Mouse (Mus musculus) lung, adult 2 months (tissue): ENCODE data around the gene Sorcs3. TPM values are rescaled to one million over a fixed set of nuclear protein-coding genes. Genes with fewer than 3 reads are reported as not detected.

Source experiments
- DNase-seq: peaks from one replicate; pipeline ENCODE4 v3.0.0; 2022
- H3K4me1 ChIP-seq: fragments of 200-500 bp; 2 replicates; pipeline ENCODE4 v1.6.1; 2011; ENCODE audit warnings: low read length; ENCODE audit not compliant: control insufficient read depth, insufficient read depth
- H3K4me3 ChIP-seq: fragments of 200-500 bp; replicated peaks from 2 replicates; pipeline ENCODE3; 2011; ENCODE audit warnings: low read depth, mild to moderate bottlenecking, control low read depth, low read length; ENCODE audit errors: extremely low read depth
- CTCF ChIP-seq: fragments of 200-500 bp; IDR thresholded peaks from 2 replicates; pipeline ENCODE4 v1.5.1; 2011; ENCODE audit warnings: mild to moderate bottlenecking, low read length, control low read depth; ENCODE audit not compliant: insufficient read depth
- POLR2A ChIP-seq: fragments of 200-500 bp; IDR thresholded peaks from 2 replicates; pipeline ENCODE4 v1.6.1; 2011; ENCODE audit warnings: low read depth, mild to moderate bottlenecking, control low read depth, low read length, borderline replicate concordance; ENCODE audit errors: extremely low read depth
- WGBS: fragments of 180-500 bp; shearing (Covaris S2); methylation state at CpG from one replicate; pipeline ENCODE4 v1.1.7; 2018; 5-methylcytosine and 5-hydroxymethylcytosine counted together
- polyA plus RNA-seq: library from polyadenylated mRNA; depleted of rRNA; stranded (reverse); fragments of >200 nt; gene quantifications from 2 replicates; pipeline ENCODE4 v1.2.3, GENCODE M21; 2012

Sorcs3 gene
- polyA plus RNA-seq, 1 experiment, result 0.04 TPM

DNA sequence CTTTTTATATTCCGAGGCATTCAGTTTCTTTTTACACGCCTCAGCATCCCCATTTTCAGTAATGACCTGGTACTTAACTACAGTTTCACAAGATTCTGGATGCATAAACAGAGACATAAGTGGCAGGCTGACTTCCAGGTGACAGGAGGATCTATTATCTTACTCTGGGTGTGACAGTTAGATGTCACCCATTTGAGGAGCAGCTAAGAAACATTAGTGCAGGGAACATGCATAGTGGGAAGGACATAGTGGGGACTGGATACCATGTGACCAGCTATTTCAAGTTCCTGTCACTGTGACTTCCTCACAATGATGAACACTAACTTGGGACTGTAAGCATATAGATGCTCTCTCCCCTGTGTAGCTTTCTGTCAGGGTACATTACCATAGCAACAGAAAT lies 156.3 kb downstream of the Sorcs3 start:
- H3K4me1 ChIP-seq, result no peaks in the 10 kb centered on the region
- no peak overlapping the region for H3K4me3 ChIP-seq
- TF ChIP-seq POLR2A, result no peak
- TF ChIP-seq CTCF, result no peak
- no peak for DNase-seq
- 90% methylated on average over 2 of the region's 2 CpGs for WGBS

DNA sequence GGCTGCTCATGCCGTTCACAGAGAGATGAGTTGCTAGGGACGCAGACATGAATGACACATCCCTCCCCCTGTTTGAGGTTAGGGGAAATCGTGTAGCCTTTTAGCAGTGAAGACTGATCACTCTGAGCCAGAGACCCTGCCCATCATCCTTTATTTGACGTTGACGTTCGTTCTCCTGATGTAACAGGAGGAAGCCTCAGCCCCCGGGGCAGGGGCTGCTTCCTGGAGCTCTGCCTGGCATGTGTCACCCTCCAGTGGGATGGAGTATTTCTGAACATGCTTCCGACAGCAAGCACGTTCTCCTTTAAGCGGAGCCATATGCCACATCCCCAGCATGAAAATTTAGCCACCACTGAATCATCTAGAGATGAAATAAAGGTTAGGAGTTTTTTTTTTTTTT lies 162.2 kb downstream of the Sorcs3 start:
- H3K4me3 ChIP-seq, result no peak overlapping the region
- no peaks in the 10 kb centered on the region for H3K4me1 ChIP-seq
- 40% methylated on average over 10 of the region's 10 CpGs for WGBS
- TF ChIP-seq CTCF (no peak), POLR2A (no peak)
- DNase-seq, result no peak

DNA sequence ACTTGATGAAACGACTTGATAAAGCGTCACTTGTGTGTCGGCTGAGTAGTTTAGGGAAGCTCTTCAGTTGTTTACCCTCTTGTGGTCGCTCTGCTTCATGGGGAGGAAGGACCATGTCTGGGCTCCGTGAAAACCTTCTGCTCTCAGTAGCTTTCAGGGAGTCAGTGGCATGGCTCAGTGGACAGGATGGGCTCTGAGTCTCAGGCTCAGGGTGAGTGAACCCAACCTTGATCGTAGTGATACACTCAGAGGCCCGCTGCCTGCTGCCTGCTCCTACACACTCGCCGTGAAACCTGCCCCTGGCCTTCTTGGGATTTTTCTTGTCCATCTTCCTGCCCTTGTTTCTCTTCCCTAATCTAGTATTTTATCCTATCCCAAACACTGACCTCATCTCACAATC lies 166.0 kb downstream of the Sorcs3 start:
- WGBS, result 48% methylated on average over 9 of the region's 9 CpGs
- no peak for DNase-seq
- Histone ChIP-seq H3K4me3 (no peak overlapping the region), H3K4me1 (no peaks in the 10 kb centered on the region)
- no peak for TF ChIP-seq POLR2A
- TF ChIP-seq CTCF, result no peak

DNA sequence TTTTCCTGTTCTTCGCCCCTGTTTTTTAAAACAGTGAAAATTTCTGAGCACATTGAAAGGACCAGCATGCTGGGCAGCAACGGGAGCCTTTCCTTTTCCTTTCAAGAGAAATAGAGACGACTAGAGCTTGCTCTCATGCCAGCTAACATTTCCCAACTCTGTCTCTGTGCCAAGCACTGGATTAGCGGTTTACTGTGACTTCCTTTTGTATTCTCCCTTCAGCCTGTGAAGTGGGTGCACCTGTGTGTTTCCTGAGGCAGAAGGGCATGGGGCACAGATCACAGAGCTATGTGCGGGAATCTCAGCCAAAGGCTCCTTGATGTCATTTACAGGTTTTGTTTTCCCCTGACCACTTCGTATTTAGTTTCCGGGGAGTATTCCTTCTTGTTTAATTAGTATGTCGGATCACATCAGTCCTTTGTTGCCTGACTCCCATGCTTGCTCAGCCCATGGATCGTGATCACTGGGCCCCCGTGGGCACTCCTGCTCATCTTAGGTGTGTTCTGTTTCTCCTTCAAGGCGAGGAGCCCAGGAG lies 172.2 kb downstream of the Sorcs3 start:
- DNase-seq, result no peak
- WGBS, result 62% methylated on average over 11 of the region's 11 CpGs
- Histone ChIP-seq H3K4me1 (no peaks in the 10 kb centered on the region), H3K4me3 (no peak overlapping the region)
- no peak for TF ChIP-seq CTCF
- TF ChIP-seq POLR2A, result no peak

DNA sequence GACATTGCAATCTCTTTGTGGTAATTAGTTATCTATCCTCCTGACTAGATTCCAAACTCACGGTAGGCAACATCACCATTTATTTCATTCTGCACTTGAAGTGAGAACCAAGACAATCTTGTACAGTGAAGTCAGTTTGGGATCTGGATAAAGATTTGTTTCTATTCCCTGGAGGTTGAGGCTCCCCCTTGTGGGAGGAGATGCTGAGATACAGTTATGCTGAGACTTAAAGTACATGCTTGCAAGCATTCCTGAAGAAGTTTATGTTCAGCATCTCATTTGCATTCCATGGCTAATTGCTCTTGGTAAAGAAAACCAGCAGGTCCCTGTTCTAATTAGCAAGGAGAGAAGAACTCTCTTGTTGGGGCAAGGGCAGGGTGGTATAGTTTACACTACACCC lies 185.7 kb downstream of the Sorcs3 start:
- no peak for DNase-seq
- 44% methylated on average over 1 of the region's 1 CpGs for WGBS

DNA sequence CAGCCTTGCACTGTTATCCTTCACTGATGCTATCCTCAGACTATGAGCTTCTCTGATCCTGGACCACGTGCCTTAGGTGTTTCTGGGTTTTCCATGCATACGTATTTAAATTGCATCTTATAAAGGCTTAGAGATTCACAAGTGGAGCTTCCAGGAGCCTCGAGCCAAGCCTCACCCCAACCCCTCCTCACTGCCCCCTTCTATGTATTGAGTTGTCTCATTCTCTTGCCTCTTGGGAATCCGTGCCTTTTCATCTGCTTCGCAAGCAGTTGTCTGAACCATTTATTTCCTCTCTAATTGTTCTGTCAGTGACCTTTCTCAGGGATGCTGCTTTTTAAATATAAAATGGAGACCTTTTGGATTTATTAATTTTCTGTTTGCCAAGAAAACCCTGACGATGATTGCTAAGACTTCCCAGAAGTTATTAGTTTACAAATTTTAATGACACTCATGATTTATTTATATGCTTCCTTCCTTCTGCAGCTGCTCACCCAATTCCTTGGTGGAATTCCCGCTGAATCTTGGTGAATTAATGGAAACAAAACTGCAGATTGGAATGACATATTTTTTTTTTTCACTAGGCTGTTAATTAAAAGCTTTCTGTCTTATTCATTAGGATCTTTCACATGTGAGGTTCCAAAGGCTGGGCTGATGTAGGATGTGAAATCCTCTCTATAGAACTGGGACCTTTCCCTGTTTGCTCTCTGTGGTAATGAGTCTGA lies 199.1 kb downstream of the Sorcs3 start:
- WGBS, result 54% methylated on average over 7 of the region's 7 CpGs
- DNase-seq, result no peak
- TF ChIP-seq CTCF (no peak), POLR2A (no peak)
- H3K4me1 ChIP-seq, result no peaks in the 10 kb centered on the region
- no peak overlapping the region for H3K4me3 ChIP-seq

More for the DNA sequence above, 185.7 kb downstream of the Sorcs3 start:
- Histone ChIP-seq H3K4me1 (no peaks in the 10 kb centered on the region), H3K4me3 (no peak overlapping the region)
- TF ChIP-seq POLR2A (no peak), CTCF (no peak)

DNA sequence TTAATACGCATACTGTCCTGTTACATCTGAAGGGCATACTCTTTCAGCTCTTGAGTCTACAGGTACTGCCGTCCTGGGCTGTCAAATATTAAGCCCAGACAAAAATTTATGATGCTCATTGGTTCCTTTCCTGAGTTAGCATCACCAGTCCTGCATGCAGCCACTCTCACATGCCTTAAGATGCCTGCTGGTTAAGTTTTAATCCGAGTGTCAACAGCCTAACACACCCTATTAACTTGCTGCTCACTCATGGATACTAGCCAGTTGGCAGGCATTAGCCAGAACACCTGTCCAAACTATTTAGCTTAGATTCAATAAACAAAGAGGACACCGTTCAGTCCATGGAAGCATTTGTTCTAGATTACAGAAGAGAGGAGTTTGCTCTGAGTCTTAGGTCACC lies 202.4 kb downstream of the Sorcs3 start:
- no peak for DNase-seq
- WGBS, result 45% methylated on average over 4 of the region's 4 CpGs
- no peak for TF ChIP-seq CTCF
- TF ChIP-seq POLR2A, result no peak

DNA sequence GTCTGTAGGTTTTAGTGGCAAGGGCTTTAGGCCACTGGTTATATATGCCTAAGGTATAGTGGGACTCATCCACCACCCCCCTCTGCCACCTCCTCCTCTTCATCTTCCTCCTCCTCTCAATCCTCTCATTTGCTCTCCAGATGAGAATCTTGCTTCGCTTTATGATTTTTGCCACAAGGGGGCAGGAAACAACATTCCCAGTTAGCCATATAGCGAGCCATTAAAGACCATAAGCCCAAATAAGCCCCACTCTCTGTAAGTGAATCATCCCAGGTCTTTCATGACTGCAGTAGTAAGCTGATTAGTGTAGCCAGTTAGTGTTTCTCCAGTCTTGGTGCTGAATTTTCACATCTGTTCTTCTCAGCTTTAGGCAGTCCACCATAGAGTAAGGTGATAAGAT lies 205.5 kb downstream of the Sorcs3 start:
- TF ChIP-seq CTCF (no peak), POLR2A (no peak)
- DNase-seq, result no peak
- WGBS, result 46% methylated on average over 2 of the region's 2 CpGs
- H3K4me3 ChIP-seq, result no peak overlapping the region
- no peaks in the 10 kb centered on the region for H3K4me1 ChIP-seq

More for the DNA sequence above, 202.4 kb downstream of the Sorcs3 start:
- Histone ChIP-seq H3K4me3 (no peak overlapping the region), H3K4me1 (no peaks in the 10 kb centered on the region)

DNA sequence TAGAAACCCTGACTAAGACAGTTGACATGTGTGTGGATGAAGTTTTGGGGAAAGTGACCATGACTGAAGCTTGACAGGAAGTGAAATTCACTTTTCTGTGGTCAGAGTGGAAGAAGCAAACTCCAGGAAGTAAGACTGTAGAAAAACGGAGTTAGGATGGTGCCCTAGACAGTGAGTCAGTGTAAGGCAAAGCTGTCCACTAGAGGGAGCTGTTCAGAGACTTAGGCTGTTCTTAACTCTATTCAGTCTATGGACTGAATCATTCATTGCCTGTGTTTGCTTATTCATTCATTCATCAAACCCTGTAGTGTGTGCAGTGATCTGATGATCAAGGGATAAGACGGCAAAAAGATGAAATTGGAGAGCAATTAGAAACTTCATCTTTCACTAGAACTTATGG lies 208.0 kb downstream of the Sorcs3 start:
- no peak for DNase-seq
- TF ChIP-seq POLR2A, result no peak
- TF ChIP-seq CTCF, result peak; percentile 16; the same call in 1 of the 2 replicates
- Histone ChIP-seq H3K4me1 (no peaks in the 10 kb centered on the region), H3K4me3 (no peak overlapping the region)
- WGBS, result 50% methylated on average over 2 of the region's 2 CpGs

DNA sequence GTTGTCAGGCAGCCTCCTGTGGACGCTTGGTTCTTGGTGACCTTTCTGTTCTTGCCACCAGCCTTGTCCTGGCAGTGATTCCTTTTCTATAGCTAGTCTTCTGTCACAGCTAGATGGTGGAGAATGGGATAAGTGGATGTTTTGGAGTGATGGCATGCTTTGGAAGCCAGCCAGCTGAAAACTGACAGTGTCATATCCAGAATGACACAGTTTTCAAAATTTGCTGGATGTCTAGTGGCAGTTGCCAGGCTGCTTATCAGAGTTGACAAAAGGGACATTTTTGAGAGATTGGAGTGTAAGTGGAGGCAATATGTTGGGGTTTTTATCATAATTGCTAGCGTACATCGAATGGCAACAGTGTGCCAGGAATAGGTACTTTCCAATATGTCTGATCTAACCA lies 212.5 kb downstream of the Sorcs3 start:
- WGBS, result 71% methylated on average over 3 of the region's 3 CpGs
- no peaks in the 10 kb centered on the region for H3K4me1 ChIP-seq
- no peak overlapping the region for H3K4me3 ChIP-seq
- no peak for DNase-seq
- TF ChIP-seq POLR2A, result no peak
- no peak for TF ChIP-seq CTCF

DNA sequence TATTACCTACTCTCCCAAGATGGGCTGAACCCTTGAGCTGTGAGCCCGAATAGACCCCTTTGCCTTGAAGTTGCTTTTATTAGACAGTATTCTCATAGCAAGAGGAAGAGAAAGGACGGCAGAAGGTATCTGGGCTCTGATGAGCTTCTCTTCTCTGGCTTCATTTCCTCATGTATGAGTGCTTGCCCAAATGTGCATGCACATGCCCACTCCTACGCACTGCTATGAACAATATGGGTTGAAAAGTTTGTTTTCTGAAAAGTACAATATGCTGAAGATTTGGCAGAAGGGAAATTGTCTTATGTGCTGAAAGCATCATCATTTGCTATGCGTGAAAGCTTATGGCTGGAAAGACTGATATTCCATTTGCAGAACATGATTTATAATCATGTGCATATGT lies 223.4 kb downstream of the Sorcs3 start:
- H3K4me3 ChIP-seq, result no peak overlapping the region
- 72% methylated on average over 4 of the region's 4 CpGs for WGBS
- TF ChIP-seq POLR2A, result no peak
- TF ChIP-seq CTCF, result no peak
- no peak for DNase-seq
- H3K4me1 ChIP-seq, result no peaks in the 10 kb centered on the region

DNA sequence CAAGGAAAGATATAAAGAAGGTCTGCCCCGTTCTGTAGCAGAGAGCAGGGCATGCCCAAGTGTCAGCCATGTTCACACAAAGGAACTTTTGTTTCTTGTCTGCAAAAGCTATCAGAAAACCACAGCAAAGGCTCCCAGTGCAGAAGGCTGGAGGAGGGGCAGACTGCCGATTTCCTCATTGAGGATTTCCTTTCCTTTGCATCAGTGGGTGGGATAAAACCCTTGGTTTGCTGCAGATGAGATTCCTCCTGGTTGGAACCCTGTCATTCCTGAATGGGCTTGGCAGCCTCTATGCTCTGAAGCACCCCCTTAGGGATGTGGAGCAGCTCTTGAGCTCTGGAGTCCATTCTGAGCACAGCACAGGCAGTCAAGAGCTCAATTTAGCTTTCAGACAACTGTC lies 223.9 kb downstream of the Sorcs3 start:
- peak; percentile 19 for DNase-seq
- Histone ChIP-seq H3K4me3 (no peak overlapping the region), H3K4me1 (no peaks in the 10 kb centered on the region)
- 30% methylated on average over 2 of the region's 2 CpGs for WGBS
- TF ChIP-seq CTCF (no peak), POLR2A (no peak)
